Mouse (Mus musculus): ENCODE measurements around the gene Pms2.

DNA sequence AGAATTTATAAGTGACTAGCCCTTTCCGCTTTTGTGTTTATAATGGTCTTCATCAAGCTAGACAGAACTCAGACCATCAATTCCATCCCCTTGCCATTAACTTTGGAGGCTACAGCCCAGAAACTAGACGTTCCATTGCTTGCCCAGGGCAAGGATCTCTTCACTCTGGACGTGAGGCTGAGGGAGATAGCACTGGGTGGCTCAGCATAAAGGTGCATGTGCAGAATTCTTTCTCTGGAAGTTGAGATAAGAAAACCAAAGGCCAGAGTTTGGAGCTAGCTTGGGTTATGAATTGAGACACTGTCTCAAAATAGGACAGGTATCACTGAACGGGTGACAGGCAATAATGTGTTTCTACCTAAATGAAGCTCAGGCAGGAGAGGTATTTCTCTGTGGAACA lies 6.0 kb upstream of the Pms2 start:
- TF ChIP-seq CTCF (IDR thresholded peaks at IDR 0.05; ENCODE audit: low read depth) (no peak), EP300 (IDR thresholded peaks at IDR 0.05; ENCODE audit: low read depth) (no peak)
